Mouse (Mus musculus): ENCODE results near the gene Gm16253.

Gm16253 gene

GRCm38 (mm10) chr3:96576690-96577541 lies at the start of gene Gm16253:
Gene Gm16253, plus strand, starts transcription at chr3:96576984.
- DNase-seq = peak; percentile 91

GRCm38 (mm10) chr3:96528506-96528905 lies 48.3 kb upstream of the Gm16253 start:
- DNase-seq = no peak

- DNase-seq = no peak
Measured at GRCm38 (mm10) chr3:96532050-96532449, 44.7 kb upstream of the Gm16253 start.

DNA sequence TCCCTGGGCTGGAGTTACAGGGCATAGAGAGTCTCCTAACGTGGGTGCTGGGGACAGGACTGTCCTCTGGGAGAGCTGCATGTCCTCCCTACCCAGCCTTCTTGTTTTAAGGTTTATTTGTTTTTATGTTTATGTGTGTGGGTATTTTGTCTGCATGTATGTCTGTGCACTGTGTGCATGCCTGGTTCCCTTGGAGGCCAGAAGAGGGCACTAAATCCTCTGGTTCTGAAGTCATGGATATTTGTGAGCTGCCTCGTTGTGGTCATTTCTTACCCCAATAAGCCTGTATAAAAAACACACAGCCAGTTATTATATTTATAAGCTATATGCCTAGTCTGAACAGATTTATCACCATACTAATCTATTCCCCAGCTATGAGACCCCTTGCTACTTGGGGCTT lies 42.5 kb upstream of the Gm16253 start:
- DNase-seq = no peak

GRCm38 (mm10) chr3:96539316-96539715 lies 37.5 kb upstream of the Gm16253 start:
- no peak for DNase-seq

- no peak for DNase-seq
Measured at GRCm38 (mm10) chr3:96540740-96541139, 36.0 kb upstream of the Gm16253 start.

- DNase-seq = no peak
Measured at GRCm38 (mm10) chr3:96541328-96542078, 35.3 kb upstream of the Gm16253 start.

DNA sequence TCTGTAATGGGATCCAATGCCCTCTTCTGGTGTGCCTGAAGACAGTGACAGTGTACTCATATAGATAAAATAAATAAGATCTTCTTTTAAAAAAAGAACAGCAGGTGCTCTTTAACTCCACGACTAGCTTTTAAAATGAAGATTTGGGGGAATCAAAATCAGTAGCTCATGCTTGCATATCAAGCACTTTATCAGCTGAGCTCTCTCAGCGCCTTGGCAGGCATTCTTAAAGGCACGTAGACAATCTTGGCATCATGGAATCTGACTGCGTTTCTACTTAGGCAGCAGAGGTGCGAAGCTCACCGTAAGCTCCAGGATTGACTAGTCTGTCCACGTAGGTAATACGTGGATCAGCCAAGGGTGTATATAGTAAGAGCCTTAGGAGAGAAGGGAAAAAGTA lies 34.2 kb upstream of the Gm16253 start:
- DNase-seq = no peak

DNA sequence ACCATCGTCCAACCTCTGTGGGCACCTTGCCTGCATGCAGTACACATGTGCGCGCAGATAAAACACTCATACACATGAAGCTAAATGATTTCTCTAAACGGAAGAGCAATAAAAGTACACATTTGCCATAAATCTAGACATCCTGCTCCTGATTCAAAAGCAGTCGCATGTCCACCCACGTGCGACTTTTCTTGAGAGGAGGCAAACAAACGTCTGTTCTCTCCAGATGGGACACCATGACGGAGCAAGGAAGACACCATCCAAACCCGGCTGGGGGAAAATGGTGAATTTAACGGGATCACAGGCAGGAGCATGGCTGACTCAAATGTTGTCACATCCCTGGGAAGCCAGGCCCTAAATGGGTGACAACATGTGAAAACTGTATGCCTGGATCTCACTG lies 33.4 kb upstream of the Gm16253 start:
- no peak for DNase-seq

DNA sequence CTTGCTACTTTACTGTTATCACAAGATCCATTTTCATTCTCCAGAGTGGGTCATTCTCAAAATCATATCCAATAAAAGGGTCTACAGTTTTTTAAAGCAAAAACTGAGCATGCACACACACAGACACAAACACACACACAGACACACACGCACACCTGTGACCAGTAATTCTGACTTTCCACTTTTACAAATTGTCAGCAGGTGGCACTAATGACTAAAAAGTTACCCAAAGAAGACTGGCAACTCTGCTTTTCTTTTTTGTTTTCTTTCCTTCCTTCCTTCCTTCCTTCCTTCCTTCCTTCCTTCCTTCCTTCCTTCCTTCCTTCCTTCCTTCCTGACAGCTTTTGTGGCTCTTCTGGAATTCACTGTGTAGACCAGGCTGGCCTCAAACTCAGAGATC lies 31.2 kb upstream of the Gm16253 start:
- DNase-seq = no peak

DNA sequence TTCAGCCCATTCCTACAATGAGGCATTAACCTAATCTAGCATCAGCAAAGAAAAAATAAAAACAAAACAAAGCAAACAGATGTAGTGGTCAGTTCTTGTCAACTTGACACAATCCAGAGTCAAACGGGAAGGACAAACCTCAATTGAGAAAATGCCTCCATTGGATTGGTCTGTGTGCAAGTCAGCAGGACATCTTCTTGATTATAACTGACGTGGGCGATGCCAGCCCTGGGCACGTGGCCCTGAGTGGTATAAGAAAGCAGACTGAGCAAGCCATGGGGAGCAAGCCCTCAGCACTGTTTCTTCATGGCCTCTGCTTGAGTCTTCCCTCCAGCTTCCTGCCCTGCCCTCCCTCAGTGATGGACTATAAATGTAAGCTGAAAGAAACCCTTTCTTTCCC lies 29.9 kb upstream of the Gm16253 start:
- DNase-seq = no peak

DNA sequence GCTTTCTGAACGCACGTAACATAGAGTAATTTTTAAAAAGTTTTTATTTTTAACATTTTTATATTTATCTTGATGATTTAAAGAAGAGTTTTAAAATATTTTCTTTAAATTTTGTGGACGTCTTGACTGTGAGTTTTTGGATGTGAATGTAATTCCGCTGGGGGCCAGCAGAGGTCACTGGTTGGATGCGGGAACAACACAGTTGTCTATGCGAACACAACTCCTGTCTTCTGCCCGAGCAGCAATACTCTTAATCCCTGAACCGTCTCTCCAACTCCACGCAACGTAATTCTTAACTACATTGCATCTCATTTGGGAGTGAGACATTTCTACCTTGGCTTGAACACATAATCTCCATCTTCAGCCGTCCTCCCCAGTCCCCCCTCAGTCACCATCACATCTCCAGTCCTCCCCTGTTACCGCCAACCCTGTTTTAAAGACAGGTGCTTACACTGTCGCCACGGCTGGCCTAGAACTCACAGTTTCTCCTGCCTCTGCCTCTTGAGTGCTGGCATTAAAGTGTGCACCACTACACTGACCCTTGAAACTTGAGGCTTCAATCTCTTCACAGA lies 29.3 kb upstream of the Gm16253 start:
- peak; percentile 90 for DNase-seq

GRCm38 (mm10) chr3:96548824-96549223 lies 28.0 kb upstream of the Gm16253 start:
- DNase-seq = no peak

DNA sequence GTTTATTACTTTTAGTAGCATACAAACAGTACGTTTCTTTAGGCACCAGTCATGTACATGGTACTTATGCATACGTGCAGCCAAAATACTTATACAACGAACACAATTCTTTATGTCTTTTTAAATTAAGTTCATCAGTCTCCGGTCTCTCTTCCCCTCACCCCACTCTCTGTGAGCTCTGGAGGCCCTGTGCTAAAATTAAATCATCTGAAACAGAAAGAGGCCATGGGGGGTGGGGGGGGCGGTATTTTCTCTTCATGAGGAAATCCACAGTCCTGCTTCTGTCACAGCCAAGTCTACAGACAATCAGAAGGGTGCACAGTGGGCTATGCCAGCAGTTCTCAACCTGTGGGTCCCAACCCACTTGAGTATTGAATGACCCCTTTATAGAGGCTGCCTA lies 27.4 kb upstream of the Gm16253 start:
- no peak for DNase-seq

GRCm38 (mm10) chr3:96551203-96551602 lies 25.6 kb upstream of the Gm16253 start:
- DNase-seq = peak; percentile 77

- DNase-seq = no peak
Measured at GRCm38 (mm10) chr3:96551890-96552289, 24.9 kb upstream of the Gm16253 start.

DNA sequence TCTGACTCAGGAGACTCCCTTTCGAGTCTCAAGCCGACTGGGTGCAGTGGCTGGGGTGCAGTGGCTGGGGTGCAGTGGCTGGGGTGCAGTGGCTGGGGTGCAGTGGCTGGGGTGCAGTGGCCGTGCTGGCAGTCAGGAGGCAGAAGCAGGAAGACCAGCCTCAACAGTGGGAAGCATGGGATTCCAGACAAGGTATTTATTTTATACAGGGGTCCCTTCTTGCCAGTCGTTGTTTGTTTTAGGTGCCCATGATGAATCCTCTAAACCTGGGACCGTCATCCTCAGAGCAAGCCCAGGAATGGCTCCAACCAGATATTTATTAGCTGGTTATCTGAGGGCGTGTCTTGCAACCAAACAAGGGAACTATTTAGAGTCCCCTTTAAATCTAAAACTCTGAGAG lies 23.2 kb upstream of the Gm16253 start:
- DNase-seq = no peak

DNA sequence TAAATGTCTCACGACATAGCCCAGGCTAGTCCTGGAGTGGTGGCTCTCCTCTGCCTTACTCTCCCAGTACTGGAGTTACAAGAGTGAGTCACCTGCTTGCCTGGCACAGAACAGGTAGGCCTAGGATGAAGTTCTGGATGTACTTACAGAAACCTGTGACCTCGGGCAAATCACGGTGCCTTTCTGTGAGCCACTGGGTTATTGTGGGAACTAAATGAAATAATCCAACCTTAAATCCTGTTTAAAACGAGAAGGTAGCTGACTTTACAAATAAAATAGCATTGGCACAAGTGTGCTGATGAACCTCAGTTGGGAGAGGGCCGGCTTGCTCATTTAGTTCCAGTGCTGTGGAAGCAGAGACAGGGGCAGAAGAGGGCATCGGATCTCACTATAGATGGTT lies 22.5 kb upstream of the Gm16253 start:
- no peak for DNase-seq

DNA sequence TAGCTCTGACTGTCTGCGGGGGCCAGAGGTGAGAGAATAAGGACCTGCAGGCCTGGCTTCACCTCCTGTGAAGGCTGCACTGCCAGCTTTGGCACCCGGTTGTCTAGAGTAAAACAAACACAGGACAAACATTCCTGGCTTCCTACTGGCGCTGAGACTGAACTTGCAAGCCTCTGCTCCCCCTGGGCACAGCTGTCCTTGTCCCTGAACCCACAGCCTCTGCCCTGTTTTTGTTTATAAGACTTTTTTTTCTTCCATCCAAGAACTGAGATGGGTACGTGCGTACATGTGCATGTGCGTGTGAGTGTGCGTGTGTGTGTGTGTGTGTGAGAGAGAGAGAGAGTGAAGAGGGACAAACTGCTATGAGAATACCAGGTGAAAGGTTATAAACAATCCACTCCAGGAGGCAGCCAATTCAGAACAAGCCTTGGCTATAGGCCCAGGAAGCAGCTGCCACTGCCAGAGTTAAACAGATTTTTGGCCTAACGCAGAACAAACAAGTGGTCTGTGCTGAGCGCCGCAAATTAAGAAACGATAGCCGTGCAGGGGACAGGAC lies 21.7 kb upstream of the Gm16253 start:
- peak; percentile 89 for DNase-seq

GRCm38 (mm10) chr3:96555999-96556614 lies 20.7 kb upstream of the Gm16253 start:
- no peak for DNase-seq

DNA sequence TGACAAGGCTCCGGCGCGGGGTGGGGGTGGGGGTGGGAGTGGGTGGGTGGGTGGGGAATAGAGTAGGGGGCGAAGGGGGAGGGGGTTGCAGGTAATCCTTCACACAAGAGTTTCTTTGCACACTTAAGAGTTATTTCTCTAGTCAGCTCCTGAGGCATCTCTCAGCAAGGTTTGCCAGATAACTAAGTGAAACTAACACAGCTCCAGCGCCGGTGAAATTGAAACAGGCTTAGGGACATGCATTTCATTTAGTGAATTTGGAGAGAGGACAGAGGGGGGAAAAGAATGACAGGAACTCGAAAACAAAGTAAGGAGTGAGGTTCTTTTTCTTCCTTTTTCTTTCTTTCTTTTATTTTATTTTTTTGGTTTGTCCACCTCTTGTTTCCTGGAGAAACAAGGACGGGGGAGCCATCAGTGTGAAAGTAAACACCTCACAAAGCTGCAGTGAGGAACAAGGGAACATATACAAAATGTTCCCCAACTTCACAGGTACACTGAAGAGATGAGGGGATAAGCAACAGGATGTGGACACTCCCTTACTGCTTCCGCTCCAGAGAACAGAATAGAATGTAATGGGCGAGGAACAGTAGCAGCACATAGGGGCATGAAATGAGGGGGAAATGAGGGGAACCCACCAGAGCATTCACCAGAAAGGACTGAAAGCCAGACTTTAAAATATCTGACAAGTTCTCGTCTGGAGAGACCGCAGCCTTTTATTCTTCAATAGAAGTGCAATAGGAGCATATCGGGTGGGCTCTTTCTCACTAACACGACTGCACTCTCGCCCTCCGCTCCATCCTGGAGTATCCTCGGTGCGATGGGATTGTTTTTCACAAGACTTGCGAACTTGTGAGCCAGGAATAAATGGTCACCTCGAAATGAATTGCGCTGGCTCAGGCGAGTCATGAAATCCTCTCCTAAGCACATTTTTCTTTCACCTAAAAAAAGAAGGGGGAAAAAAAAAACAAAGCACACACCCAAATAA lies 19.8 kb upstream of the Gm16253 start:
- peak; percentile 59 for DNase-seq

DNA sequence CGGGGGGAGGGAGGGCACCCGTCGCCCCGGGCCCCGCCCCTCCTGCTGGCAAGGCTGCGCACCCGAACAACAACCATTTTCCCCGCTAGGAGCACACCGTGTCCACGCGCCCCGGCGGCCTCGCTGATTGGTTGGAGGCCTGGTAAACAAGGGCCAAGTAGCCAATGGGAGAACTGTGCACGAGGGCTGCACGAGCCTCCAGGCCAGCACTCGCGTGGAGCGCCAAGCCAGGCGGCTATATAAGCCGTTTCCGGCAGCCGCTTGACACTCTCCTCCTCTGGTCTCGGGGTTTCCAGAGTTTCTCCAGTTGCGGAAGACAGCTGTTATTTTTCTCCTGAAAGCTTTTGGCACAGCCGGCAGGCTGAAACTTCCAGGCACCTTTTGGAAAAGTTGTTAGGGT lies 19.1 kb upstream of the Gm16253 start, which contains the start of gene Txnip:
Txnip (plus strand) TSS at position 264 of the 400 bp plus-strand sequence.
- DNase-seq = peak; percentile 100

Data from lung, postnatal 14 days (tissue).